Mouse (Mus musculus) left cerebral cortex, postnatal 36 days (tissue): Measurements from ENCODE around the gene Taar3. TPM values are rescaled to one million over a fixed set of nuclear protein-coding genes. Genes with fewer than 3 reads are reported as not detected.

Experiments used
- DNase-seq, 2 experiments: peaks; one replicate each; pipeline ENCODE4 v3.0.0; 2021 to 2022; ENCODE audit warnings: low spot score in 2 of 2, mixed read lengths in 1 of 2
- intact Hi-C: fragments of 180-260 bp; cut with DNase I; formaldehyde crosslinking; loops from one replicate; pipeline ENCODE4 v1.15.1; 2025
- total RNA-seq, 2 experiments: library from RNA; stranded (reverse); gene quantifications; 2 replicates each; pipeline ENCODE4 v1.2.3; 2021

The Taar3 gene
- total RNA-seq, 2 experiments from 2014 or later, result not detected

- intact Hi-C loops, result no loop called here
- no peak for DNase-seq
Measured at GRCm38 (mm10) chr10:23986419-23986818, 37.1 kb downstream of the Taar3 start.

GRCm38 (mm10) chr10:23993381-23993780 is 44.0 kb downstream of the Taar3 start, which contains the start of gene Taar7a:
Gene Taar7a (minus strand): TSS chr10:23993481.
- no peak for DNase-seq
- intact Hi-C loops, result no loop called here

- no peak for DNase-seq
- intact Hi-C loops, result no loop called here
Measured at GRCm38 (mm10) chr10:23999639-24000038, 50.3 kb downstream of the Taar3 start, which contains the start of gene Taar7b. Gene Taar7b (plus strand): TSS chr10:23999939.

Other genes with a start within 250 kb of the Taar3 start
- 100 to 1,000 TPM; 152 to 199 TPM for gene Rps12, start 162.3 kb upstream of the Taar3 start, total RNA-seq
- gene Slc18b1, start 152.6 kb upstream of the Taar3 start, total RNA-seq, result 10 to 100 TPM; 17.3 to 25.0 TPM
- under 1 TPM in 1 of 2 experiments, not detected in 1; 0.29 TPM for gene Vnn3, start 98.1 kb upstream of the Taar3 start, total RNA-seq
- gene Vnn1, start 54.9 kb upstream of the Taar3 start, total RNA-seq, result under 1 TPM in 1 of 2 experiments, not detected in 1; 0.22 TPM
- not detected for gene Taar1, start 29.2 kb upstream of the Taar3 start, total RNA-seq
- not detected for gene Taar2, start 11.0 kb upstream of the Taar3 start, total RNA-seq
- gene Taar4, start 10.9 kb downstream of the Taar3 start, total RNA-seq, result not detected
- not detected for gene Taar5, start 21.1 kb downstream of the Taar3 start, total RNA-seq
- gene Taar6, start 36.1 kb downstream of the Taar3 start, total RNA-seq, result not detected
- not detected for gene Taar7a, start 43.9 kb downstream of the Taar3 start, total RNA-seq
- not detected for gene Taar7b, start 50.4 kb downstream of the Taar3 start, total RNA-seq
- gene Taar7d, start 77.7 kb downstream of the Taar3 start, total RNA-seq, result not detected
- not detected for gene Taar7e, start 88.1 kb downstream of the Taar3 start, total RNA-seq
- not detected for gene Taar7f, start 100.0 kb downstream of the Taar3 start, total RNA-seq
- not detected for gene Taar8a, start 126.9 kb downstream of the Taar3 start, total RNA-seq
- not detected for gene Taar8b, start 142.7 kb downstream of the Taar3 start, total RNA-seq
- gene Taar8c, start 152.4 kb downstream of the Taar3 start, total RNA-seq, result not detected
- not detected for gene Taar9, start 160.0 kb downstream of the Taar3 start, total RNA-seq
- 100 to 1,000 TPM; 136 to 139 TPM for gene Stx7, start 199.7 kb downstream of the Taar3 start, total RNA-seq